Mouse (Mus musculus): ENCODE measurements around the gene Chchd1. TPM values are rescaled to one million over a fixed set of nuclear protein-coding genes. Genes with fewer than 3 reads are reported as not detected.
A peak's percentile ranks its signal among the peaks of the same experiment; 100 is the strongest.

The Chchd1 gene
- polyA plus RNA-seq, 1 experiment = 111 TPM

GRCm38 (mm10) chr14:20668154-20668810 is 34.5 kb upstream of the Chchd1 start, which contains the start of gene Synpo2l:
TSS of gene Synpo2l (minus strand) at chr14:20668354.
- H3ac ChIP-seq (ENCODE audit: control insufficient read depth, insufficient read length) = peak within 1 kb of the TSS; percentile 14
- H3K4me2 ChIP-seq (ENCODE audit: low read depth) = peak within 1 kb of the TSS; percentile 84
- peak within 1 kb of the TSS; percentile 25 for H3K4me3 ChIP-seq
- H3K79me2 ChIP-seq (ENCODE audit: control insufficient read depth, insufficient read depth) = peaks cover 20% of the 10 kb centered on the region
- no peaks in the 10 kb centered on the region for H3K36me3 ChIP-seq (ENCODE audit: control insufficient read depth, insufficient read depth)
- TF ChIP-seq REST (IDR thresholded peaks at IDR 0.05; ENCODE audit: insufficient read depth, insufficient read length) (no peak), POLR2AphosphoS2 (IDR thresholded peaks at IDR 0.05; ENCODE audit: insufficient read length, low read depth) (peak; percentile 79), MAX (IDR thresholded peaks at IDR 0.05; ENCODE audit: low read depth) (no peak), CEBPB (IDR thresholded peaks at IDR 0.05; ENCODE audit: insufficient read depth, poor library complexity, severe bottlenecking) (0 out of 2 replicates have a peak, but pooled peaks have one; percentile 0), MYOD1 (IDR thresholded peaks at IDR 0.05; ENCODE audit: control insufficient read depth in 1 of 3, insufficient read length in 2 of 3, low read depth in 2 of 3) (peak; percentile 94 to 99 (median 98)), E2F4 (IDR thresholded peaks at IDR 0.05; ENCODE audit: insufficient read depth) (no peak), TCF12 (IDR thresholded peaks at IDR 0.05; ENCODE audit: insufficient read depth, poor library complexity, severe bottlenecking) (peak; percentile 67), POLR2A (IDR thresholded peaks at IDR 0.05; ENCODE audit: insufficient read length, low read depth) (peak; percentile 76), TCF3 (IDR thresholded peaks at IDR 0.05; ENCODE audit: insufficient read length, low read depth) (peak; percentile 72), MYOG (IDR thresholded peaks at IDR 0.05; ENCODE audit: control insufficient read depth in 1 of 3, insufficient read depth in 1 of 3, insufficient read length in 2 of 3, low read depth in 2 of 3) (peak in 2 of 3 experiments; percentile 82 to 90)
- no peaks in the 10 kb centered on the region for H3K27me3 ChIP-seq (ENCODE audit: control insufficient read depth, insufficient read depth, insufficient read length)

GRCm38 (mm10) chr14:20672990-20673389 is 29.8 kb upstream of the Chchd1 start:
- Histone ChIP-seq H3K4me2 (ENCODE audit: low read depth) (peak overlapping the region; percentile 99), H3ac (ENCODE audit: control insufficient read depth, insufficient read length) (no peak overlapping the region), H3K27me3 (ENCODE audit: control insufficient read depth, insufficient read depth, insufficient read length) (no peaks in the 10 kb centered on the region), H3K79me2 (ENCODE audit: control insufficient read depth, insufficient read depth) (peaks cover 32% of the 10 kb centered on the region), H3K36me3 (ENCODE audit: control insufficient read depth, insufficient read depth) (peaks cover 20% of the 10 kb centered on the region), H3K4me3 (peak overlapping the region; percentile 73)
- TF ChIP-seq TCF3 (IDR thresholded peaks at IDR 0.05; ENCODE audit: insufficient read length, low read depth) = no peak
- no peak for TF ChIP-seq MAX (IDR thresholded peaks at IDR 0.05; ENCODE audit: low read depth)
- no peak for TF ChIP-seq SRF (IDR thresholded peaks at IDR 0.05; ENCODE audit: control insufficient read depth, insufficient read length, low read depth)
- TF ChIP-seq POLR2AphosphoS2 (IDR thresholded peaks at IDR 0.05; ENCODE audit: insufficient read length, low read depth) = no peak
- no peak for TF ChIP-seq USF1 (IDR thresholded peaks at IDR 0.05; ENCODE audit: low read depth)
- no peak for TF ChIP-seq POLR2A (IDR thresholded peaks at IDR 0.05; ENCODE audit: insufficient read length, low read depth)
- no peak for TF ChIP-seq CEBPB (IDR thresholded peaks at IDR 0.05; ENCODE audit: insufficient read depth, poor library complexity, severe bottlenecking)
- TF ChIP-seq E2F4 (IDR thresholded peaks at IDR 0.05; ENCODE audit: insufficient read depth) = no peak
- no peak for TF ChIP-seq MYOG (IDR thresholded peaks at IDR 0.05; ENCODE audit: control insufficient read depth in 1 of 3, insufficient read depth in 1 of 3, insufficient read length in 2 of 3, low read depth in 2 of 3)
- no peak for TF ChIP-seq TCF12 (IDR thresholded peaks at IDR 0.05; ENCODE audit: insufficient read depth, poor library complexity, severe bottlenecking)
- TF ChIP-seq MYOD1 (IDR thresholded peaks at IDR 0.05; ENCODE audit: control insufficient read depth in 1 of 3, insufficient read length in 2 of 3, low read depth in 2 of 3) = no peak
- TF ChIP-seq REST (IDR thresholded peaks at IDR 0.05; ENCODE audit: insufficient read depth, insufficient read length) = no peak

- H3K4me3 ChIP-seq = peak overlapping the region; percentile 73
Measured at GRCm38 (mm10) chr14:20673735-20674063, 29.1 kb upstream of the Chchd1 start.

DNA sequence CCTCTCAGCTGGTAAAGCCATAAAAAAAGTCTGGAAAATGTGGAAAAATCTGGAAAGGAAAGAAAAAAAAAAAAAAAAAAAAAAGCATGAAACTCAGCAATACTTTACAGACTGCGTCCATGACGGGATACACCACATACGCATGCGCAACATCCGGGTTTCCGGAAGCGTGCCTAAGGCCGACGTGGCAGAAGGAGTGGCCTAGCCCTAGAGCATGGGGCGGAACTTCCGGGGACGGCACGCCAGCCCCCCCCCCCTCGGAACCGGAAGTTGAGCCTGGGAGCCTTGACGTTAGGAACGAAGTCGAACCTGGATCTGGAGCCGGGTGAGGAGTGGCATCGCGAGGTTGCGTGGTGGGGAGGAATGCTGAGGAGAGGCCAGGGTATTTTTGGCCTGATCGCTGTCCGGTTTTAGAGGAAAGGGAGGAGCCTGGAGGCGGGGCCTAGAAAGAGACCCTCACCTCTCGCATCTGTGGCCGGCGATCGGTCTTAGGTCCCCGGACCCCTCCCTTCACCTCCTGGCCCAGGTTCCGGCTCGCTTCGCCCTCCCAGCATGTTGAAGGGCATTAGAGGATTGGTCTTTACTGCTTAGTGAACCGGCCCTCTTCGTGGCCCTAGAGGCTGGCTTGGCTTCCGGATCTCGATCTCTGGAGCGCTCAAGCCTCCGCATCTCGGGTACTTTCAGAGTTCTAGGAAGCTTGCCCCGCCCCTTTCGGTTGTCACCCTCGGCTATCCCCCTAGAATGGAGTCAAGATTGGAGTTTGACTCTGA is 28.6 kb upstream of the Chchd1 start, which contains the start of gene Sec24c:
TSS of gene Sec24c (plus strand) at position 245 of the 770 bp plus-strand sequence.
- Histone ChIP-seq H3K79me2 (ENCODE audit: control insufficient read depth, insufficient read depth) (peaks cover 38% of the 10 kb centered on the region), H3K36me3 (ENCODE audit: control insufficient read depth, insufficient read depth) (peaks cover 31% of the 10 kb centered on the region), H3K4me2 (ENCODE audit: low read depth) (peak within 1 kb of the TSS; percentile 99), H3K4me3 (peak within 1 kb of the TSS; percentile 73), H3ac (ENCODE audit: control insufficient read depth, insufficient read length) (peak within 1 kb of the TSS; percentile 43), H3K27me3 (ENCODE audit: control insufficient read depth, insufficient read depth, insufficient read length) (no peaks in the 10 kb centered on the region)
- TF ChIP-seq MAX (IDR thresholded peaks at IDR 0.05; ENCODE audit: low read depth) (no peak), POLR2A (IDR thresholded peaks at IDR 0.05; ENCODE audit: insufficient read length, low read depth) (peak; percentile 85), POLR2AphosphoS2 (IDR thresholded peaks at IDR 0.05; ENCODE audit: insufficient read length, low read depth) (peak; percentile 89), MYOD1 (IDR thresholded peaks at IDR 0.05; ENCODE audit: control insufficient read depth in 1 of 3, insufficient read length in 2 of 3, low read depth in 2 of 3) (no peak), SRF (IDR thresholded peaks at IDR 0.05; ENCODE audit: control insufficient read depth, insufficient read length, low read depth) (peak; percentile 46)

More at GRCm38 (mm10) chr14:20673735-20674063, 29.1 kb upstream of the Chchd1 start:
- peaks cover 27% of the 10 kb centered on the region for H3K36me3 ChIP-seq (ENCODE audit: control insufficient read depth, insufficient read depth)
- H3K27me3 ChIP-seq (ENCODE audit: control insufficient read depth, insufficient read depth, insufficient read length) = no peaks in the 10 kb centered on the region
- H3K79me2 ChIP-seq (ENCODE audit: control insufficient read depth, insufficient read depth) = peaks cover 38% of the 10 kb centered on the region
- peak overlapping the region; percentile 99 for H3K4me2 ChIP-seq (ENCODE audit: low read depth)
- TF ChIP-seq USF1 (IDR thresholded peaks at IDR 0.05; ENCODE audit: low read depth) (peak; percentile 61), POLR2A (IDR thresholded peaks at IDR 0.05; ENCODE audit: insufficient read length, low read depth) (no peak), MAX (IDR thresholded peaks at IDR 0.05; ENCODE audit: low read depth) (peak; percentile 32)
- H3ac ChIP-seq (ENCODE audit: control insufficient read depth, insufficient read length) = peak overlapping the region; percentile 43
